Mouse (Mus musculus) NIH3T3 (cell line): ENCODE data around the gene Shc3.

Source experiments
- DNase-seq: peaks from one replicate; pipeline ENCODE4 v3.0.0-alpha.2; 2012; ENCODE audit warnings: low read depth

The Shc3 gene

GRCm38 (mm10) chr13:51417796-51418195, 151.4 kb downstream of the Shc3 start:
- DNase-seq = no peak

GRCm38 (mm10) chr13:51416727-51417126, 152.5 kb downstream of the Shc3 start:
- DNase-seq = no peak

GRCm38 (mm10) chr13:51413461-51413860, 155.8 kb downstream of the Shc3 start:
- no peak for DNase-seq

- peak; percentile 84 for DNase-seq
Observed at GRCm38 (mm10) chr13:51411696-51412430, 157.4 kb downstream of the Shc3 start.

GRCm38 (mm10) chr13:51411243-51411642, 158.0 kb downstream of the Shc3 start:
- DNase-seq = peak; percentile 56

- DNase-seq = peak; percentile 70
Observed at GRCm38 (mm10) chr13:51409936-51410481, 159.2 kb downstream of the Shc3 start.

GRCm38 (mm10) chr13:51408519-51409001, 160.7 kb downstream of the Shc3 start, which contains the start of gene S1pr3:
Gene S1pr3, plus strand, starts transcription at chr13:51408639.
- DNase-seq = peak; percentile 86

GRCm38 (mm10) chr13:51407541-51408217, 161.5 kb downstream of the Shc3 start:
- peak; percentile 35 for DNase-seq

- no peak for DNase-seq
Observed at GRCm38 (mm10) chr13:51405731-51406320, 163.4 kb downstream of the Shc3 start.

GRCm38 (mm10) chr13:51404566-51404965, 164.7 kb downstream of the Shc3 start:
- DNase-seq = peak; percentile 54

- no peak for DNase-seq
Observed at GRCm38 (mm10) chr13:51400736-51401501, 168.3 kb downstream of the Shc3 start.

- no peak for DNase-seq
Observed at GRCm38 (mm10) chr13:51400186-51400719, 169.0 kb downstream of the Shc3 start.

- no peak for DNase-seq
Observed at GRCm38 (mm10) chr13:51399562-51399961, 169.7 kb downstream of the Shc3 start.

GRCm38 (mm10) chr13:51397861-51398260, 171.4 kb downstream of the Shc3 start:
- peak; percentile 46 for DNase-seq

- no peak for DNase-seq
Observed at GRCm38 (mm10) chr13:51392256-51392655, 177.0 kb downstream of the Shc3 start.

- no peak for DNase-seq
Observed at GRCm38 (mm10) chr13:51391359-51391916, 177.8 kb downstream of the Shc3 start.

GRCm38 (mm10) chr13:51390398-51390797, 178.8 kb downstream of the Shc3 start:
- no peak for DNase-seq

- DNase-seq = no peak
Observed at GRCm38 (mm10) chr13:51387908-51388307, 181.3 kb downstream of the Shc3 start.

- DNase-seq = no peak
Observed at GRCm38 (mm10) chr13:51384899-51385298, 184.3 kb downstream of the Shc3 start.

- DNase-seq = peak; percentile 30
Observed at GRCm38 (mm10) chr13:51381498-51381897, 187.7 kb downstream of the Shc3 start.
